Mouse (Mus musculus): ENCODE measurements around the gene Tmem273. TPM values are rescaled to one million over a fixed set of nuclear protein-coding genes. Genes with fewer than 3 reads are reported as not detected.

Tmem273 gene
- total RNA-seq (2022) = 1 to 10 TPM in 3 of 4 experiments, under 1 TPM in 1; 0.40 to 1.5 (median 1.1) TPM

GRCm38 (mm10) chr14:32785556-32786130, at the start of gene Tmem273:
Gene Tmem273 (plus strand): TSS chr14:32785963.
- DNase-seq (ENCODE audit: low spot score in 2 of 2) = no peak

GRCm38 (mm10) chr14:32736561-32736960, 49.2 kb upstream of the Tmem273 start:
- no peak for DNase-seq (ENCODE audit: low spot score in 2 of 2)

GRCm38 (mm10) chr14:32738586-32738985, 47.2 kb upstream of the Tmem273 start:
- no peak for DNase-seq (ENCODE audit: low spot score in 2 of 2)

GRCm38 (mm10) chr14:32748519-32748918, 37.2 kb upstream of the Tmem273 start:
- no peak for DNase-seq (ENCODE audit: low spot score in 2 of 2)

- no peak for DNase-seq (ENCODE audit: low spot score in 2 of 2)
These were observed 35.0 kb upstream of the Tmem273 start for GRCm38 (mm10) chr14:32750727-32751126.

GRCm38 (mm10) chr14:32754286-32754685, 31.5 kb upstream of the Tmem273 start:
- DNase-seq (ENCODE audit: low spot score in 2 of 2) = no peak

GRCm38 (mm10) chr14:32762177-32762576, 23.6 kb upstream of the Tmem273 start:
- DNase-seq (ENCODE audit: low spot score in 2 of 2) = no peak

GRCm38 (mm10) chr14:32770563-32770962, 15.2 kb upstream of the Tmem273 start:
- DNase-seq (ENCODE audit: low spot score in 2 of 2) = no peak

- no peak for DNase-seq (ENCODE audit: low spot score in 2 of 2)
These were observed 13.7 kb upstream of the Tmem273 start for GRCm38 (mm10) chr14:32772085-32772484.

- no peak for DNase-seq (ENCODE audit: low spot score in 2 of 2)
These were observed 13.0 kb upstream of the Tmem273 start for GRCm38 (mm10) chr14:32772791-32773190.

- DNase-seq (ENCODE audit: low spot score in 2 of 2) = no peak
These were observed 12.3 kb upstream of the Tmem273 start for GRCm38 (mm10) chr14:32773456-32773855.

GRCm38 (mm10) chr14:32776077-32776476, 9.7 kb upstream of the Tmem273 start:
- DNase-seq (ENCODE audit: low spot score in 2 of 2) = no peak

- no peak for DNase-seq (ENCODE audit: low spot score in 2 of 2)
These were observed 7.4 kb upstream of the Tmem273 start for GRCm38 (mm10) chr14:32778362-32778761.

- DNase-seq (ENCODE audit: low spot score in 2 of 2) = no peak
These were observed 2.9 kb upstream of the Tmem273 start for GRCm38 (mm10) chr14:32782866-32783265.

GRCm38 (mm10) chr14:32784130-32784747, 1.5 kb upstream of the Tmem273 start:
- no peak for DNase-seq (ENCODE audit: low spot score in 2 of 2)

GRCm38 (mm10) chr14:32784748-32785134, 1.0 kb upstream of the Tmem273 start:
- no peak for DNase-seq (ENCODE audit: low spot score in 2 of 2)

GRCm38 (mm10) chr14:32787691-32788090, 1.9 kb downstream of the Tmem273 start:
- DNase-seq (ENCODE audit: low spot score in 2 of 2) = no peak

- no peak for DNase-seq (ENCODE audit: low spot score in 2 of 2)
These were observed 10.6 kb downstream of the Tmem273 start for GRCm38 (mm10) chr14:32796375-32796774.

- DNase-seq (ENCODE audit: low spot score in 2 of 2) = no peak
These were observed 12.0 kb downstream of the Tmem273 start for GRCm38 (mm10) chr14:32797803-32798202.

GRCm38 (mm10) chr14:32798355-32798754, 12.6 kb downstream of the Tmem273 start:
- no peak for DNase-seq (ENCODE audit: low spot score in 2 of 2)

- DNase-seq (ENCODE audit: low spot score in 2 of 2) = no peak
These were observed 14.3 kb downstream of the Tmem273 start for GRCm38 (mm10) chr14:32800048-32800447.

GRCm38 (mm10) chr14:32801016-32801661, 15.4 kb downstream of the Tmem273 start:
- no peak for DNase-seq (ENCODE audit: low spot score in 2 of 2)

- DNase-seq (ENCODE audit: low spot score in 2 of 2) = no peak
These were observed 15.9 kb downstream of the Tmem273 start for GRCm38 (mm10) chr14:32801662-32802024.
